Mouse (Mus musculus) testis, postnatal 10 days (tissue): ENCODE results near the gene Stfa2l1.
"Not testable (repeated sequence)": the region's sequence is repeated elsewhere in the genome, so short reads cannot be mapped to it uniquely, and the experiment has no call there.

ENCODE experiments used
- DNase-seq: peaks from one replicate; pipeline ENCODE4 v3.0.0; 2021; ENCODE audit warnings: low spot score

Stfa2l1 gene

GRCm38 (mm10) chr16:36156402-36156975 is at the start of gene Stfa2l1:
TSS of gene Stfa2l1 (plus strand) at chr16:36156811.
- no peak for DNase-seq

DNA sequence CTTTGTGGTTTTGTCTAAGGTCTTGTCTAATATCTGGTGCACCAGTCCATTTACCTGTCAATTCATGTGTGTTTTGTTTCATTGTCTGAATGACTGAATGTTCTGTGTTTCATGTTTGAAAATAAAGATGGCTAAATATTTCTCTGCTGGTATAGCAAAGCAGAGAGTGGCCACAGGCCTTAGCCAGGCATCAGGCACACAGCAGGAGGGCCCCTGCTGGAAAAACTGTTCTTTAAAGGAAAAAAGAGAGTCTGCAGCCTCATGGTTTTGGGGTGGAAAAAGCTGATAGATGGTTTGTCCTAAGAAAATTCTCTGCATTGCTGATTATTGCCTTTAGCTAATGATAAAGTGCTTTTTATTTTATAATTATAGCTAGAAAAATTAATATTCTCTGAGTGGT is 45.1 kb upstream of the Stfa2l1 start:
- DNase-seq, result not testable (repeated sequence)

GRCm38 (mm10) chr16:36115751-36116150 is 40.9 kb upstream of the Stfa2l1 start:
- DNase-seq, result not testable (repeated sequence)

GRCm38 (mm10) chr16:36128092-36128491 is 28.5 kb upstream of the Stfa2l1 start:
- no peak for DNase-seq

- DNase-seq, result no peak
Observed at GRCm38 (mm10) chr16:36131141-36131540, 25.5 kb upstream of the Stfa2l1 start, which contains the start of gene Csta1. TSS of gene Csta1 (minus strand) at chr16:36131241.

DNA sequence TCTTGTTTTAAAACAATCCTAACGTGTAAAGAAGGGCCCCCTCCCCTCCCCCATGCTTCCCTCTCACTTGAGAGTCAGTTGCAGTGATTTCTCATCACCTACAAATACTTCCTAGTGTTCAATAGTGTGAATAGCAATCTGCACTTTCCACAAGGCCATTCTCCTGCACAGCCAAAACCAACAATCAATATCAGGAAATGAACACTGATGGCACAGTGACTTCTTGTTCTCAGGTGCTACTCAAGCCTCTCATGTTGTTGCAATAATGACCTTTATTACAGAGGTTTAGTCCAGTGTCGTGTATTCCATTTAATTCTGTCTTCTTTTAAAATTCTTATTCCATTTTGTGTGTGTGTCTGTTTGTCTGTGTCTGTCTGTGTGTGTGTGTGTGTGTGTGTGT is 18.4 kb upstream of the Stfa2l1 start:
- no peak for DNase-seq

DNA sequence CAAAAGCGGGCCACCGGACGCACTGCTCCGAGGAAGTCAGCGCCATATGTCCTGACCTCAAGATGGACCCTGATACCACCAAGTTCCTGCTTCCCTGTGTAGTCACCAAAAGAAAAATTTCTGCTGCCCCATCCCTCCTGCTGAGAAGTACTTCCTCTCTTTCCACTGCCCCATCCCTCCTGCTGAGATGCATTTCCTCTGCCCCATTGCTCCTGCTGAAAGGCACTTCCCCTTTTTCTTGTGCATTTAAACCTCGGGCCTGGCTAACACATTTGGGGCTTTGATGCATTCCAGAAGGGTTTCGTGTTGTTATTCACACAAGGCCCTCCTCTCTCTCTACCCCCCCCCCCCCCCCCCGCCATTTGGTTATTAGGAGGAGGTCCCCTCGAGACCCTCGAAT is 11.2 kb downstream of the Stfa2l1 start:
- not testable (repeated sequence) for DNase-seq

- DNase-seq, result no peak
Observed at GRCm38 (mm10) chr16:36176108-36176507, 19.5 kb downstream of the Stfa2l1 start.

GRCm38 (mm10) chr16:36179910-36180309 is 23.3 kb downstream of the Stfa2l1 start:
- no peak for DNase-seq

DNA sequence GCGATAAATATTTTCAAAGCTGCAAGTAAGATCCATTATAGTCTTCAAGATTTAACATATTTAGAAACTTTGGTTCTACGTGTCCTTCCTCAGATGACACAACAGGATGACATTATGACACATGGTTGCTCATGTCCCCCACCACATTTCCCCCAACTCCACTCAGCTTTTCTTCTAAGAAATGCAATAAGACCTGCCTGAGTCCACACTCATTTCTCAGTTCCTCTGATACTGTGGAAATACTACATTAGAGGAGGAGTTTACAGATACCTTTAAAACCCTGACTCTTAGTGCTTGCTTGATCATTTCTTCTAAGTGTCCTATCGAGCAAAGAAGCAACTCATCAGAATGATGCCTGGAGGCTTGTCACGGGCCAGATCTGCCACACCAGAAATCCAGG is 27.3 kb downstream of the Stfa2l1 start, which contains the start of gene Gm5483:
Gene Gm5483 (plus strand): TSS at position 301 of the 400 bp plus-strand sequence.
- not testable (repeated sequence) for DNase-seq

DNA sequence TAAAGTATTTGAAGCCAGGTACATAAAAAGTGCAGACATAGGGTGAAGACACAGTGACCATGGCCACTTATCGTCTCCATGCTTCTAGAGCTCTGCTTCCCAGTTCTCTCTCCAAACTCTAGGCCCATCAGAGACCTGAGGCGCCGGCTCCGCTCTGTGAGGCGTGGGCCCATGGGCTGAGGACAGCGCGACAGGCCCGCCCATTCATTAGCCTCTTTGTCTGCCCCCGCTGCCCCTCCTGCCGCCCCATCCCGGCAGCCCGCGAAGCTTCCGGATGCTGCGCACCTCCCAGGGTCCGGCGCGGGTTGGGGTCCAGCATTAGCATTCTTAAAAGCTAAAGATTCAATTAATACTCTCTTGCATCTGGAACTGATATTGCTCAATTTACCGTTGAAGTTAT is 42.6 kb downstream of the Stfa2l1 start:
- DNase-seq, result no peak

DNA sequence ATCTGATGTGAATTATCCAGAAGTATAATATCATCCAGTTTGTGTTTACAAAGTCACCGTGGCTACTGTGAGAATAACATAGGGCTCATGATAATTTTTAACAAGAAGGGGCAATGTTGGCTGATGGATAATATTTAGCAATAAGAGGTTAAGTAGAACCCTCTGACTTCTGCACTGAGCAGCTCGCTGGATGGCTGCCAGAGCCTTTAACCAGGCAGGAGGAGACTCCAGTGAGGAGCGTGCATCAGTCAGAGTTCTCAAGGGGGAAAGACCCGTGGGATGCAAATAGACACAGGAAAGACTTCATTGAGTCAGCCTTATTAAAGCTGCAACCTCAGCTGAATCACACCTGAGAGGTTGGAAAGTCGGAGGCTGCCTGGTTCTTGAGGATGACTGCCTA is 47.2 kb downstream of the Stfa2l1 start:
- no peak for DNase-seq

DNA sequence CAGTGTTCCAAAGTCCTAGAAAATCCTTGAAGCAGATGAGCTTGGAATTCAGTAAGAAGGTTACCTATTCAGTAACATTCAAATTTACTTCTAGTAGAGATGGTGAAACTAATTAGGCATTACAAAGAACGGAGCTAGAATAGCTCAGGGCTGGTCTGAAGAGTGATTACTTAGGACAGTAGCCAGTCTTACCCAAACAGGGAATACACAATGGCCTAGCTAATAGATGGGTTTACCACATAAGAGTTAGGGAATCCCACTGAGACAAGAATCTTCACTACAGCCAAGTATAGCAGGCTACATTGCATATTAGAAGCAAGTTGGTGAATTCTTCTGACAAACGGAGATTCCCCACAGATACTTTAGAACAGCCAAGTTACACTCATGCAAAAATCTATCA is 49.1 kb downstream of the Stfa2l1 start:
- DNase-seq, result not testable (repeated sequence)

DNA sequence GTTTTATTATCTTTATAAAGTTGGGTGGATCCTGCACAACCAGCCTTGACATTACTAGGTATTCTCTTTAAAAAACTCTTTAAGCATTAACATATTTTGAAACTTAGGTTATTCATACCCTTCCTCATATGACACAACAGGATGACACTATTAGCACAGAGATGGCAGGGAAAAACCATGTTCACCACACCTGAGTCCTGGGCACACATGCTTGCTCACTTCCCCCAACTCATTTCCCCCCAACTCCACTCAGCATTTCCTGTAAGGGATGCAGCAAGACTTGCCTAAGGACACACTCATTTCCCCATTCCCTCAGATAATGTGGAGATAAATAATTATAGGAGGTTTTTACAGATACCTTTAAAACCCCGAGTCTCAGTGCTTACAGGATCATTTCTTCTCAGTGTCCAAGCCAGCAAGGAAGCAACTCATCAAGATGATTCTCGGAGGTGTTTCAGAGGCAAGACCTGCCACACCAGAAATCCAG is 53.4 kb downstream of the Stfa2l1 start, which contains the start of gene Gm5416:
Gene Gm5416 (plus strand): TSS at position 437 of the 487 bp plus-strand sequence.
- DNase-seq, result no peak
